Mouse (Mus musculus): ENCODE data around the gene Klhl24.
"Not testable (repeated sequence)": the region's sequence is repeated elsewhere in the genome, so short reads cannot be mapped to it uniquely, and the experiment has no call there.

Klhl24 gene

DNA sequence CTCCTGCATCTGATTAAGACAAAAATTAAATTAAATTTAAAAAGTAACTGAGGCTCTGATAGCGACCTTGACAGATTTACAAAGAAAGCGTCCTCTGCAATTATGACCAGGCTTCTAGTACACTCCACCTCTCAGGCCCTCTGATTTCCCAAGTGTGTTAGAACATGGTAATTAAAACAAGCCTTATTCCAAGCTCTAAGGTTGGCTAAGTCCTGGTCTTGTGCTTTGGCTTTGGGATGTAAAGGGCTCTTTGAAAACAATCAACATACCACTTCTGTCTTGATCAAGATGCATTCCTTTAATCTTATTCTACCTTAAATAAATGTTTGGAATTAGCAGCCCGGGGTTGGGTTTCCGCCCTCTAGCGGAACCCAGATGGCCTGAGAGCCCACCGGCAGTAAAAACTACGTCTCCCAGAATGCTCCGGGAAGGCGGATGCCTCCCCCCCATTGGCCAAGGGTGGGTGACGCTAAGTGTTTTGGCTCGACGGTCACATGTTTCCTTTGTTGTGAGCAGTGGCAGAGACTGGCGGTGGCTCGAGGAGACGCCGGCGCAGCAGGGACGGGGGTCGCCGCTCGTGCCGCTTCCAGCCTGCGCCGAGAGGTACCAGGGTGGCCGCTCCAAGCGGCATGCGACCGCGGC is at the start of gene Klhl24:
Gene Klhl24 (plus strand): TSS at position 474 of the 642 bp plus-strand sequence.
- in situ Hi-C loops (cut with MboI, MseI) = no loop called here

DNA sequence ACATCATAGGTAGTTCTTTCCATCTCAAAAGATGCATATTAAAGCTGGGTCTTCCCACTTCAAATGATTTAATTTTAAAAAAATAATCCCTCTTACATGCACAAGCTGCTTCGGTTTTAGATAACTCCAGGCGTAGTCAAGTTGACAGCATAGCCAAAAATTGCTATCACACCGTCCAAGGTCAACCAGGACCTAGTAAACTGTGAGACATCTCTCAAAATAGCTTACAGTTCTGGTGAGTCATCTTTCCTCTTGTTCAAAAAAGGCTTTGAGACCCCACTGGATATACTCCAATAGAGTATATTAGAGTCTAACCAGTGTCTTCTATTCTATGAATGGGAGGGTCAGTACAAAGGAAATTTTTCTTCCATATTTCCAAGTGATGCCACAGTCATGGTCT is 44.7 kb upstream of the Klhl24 start:
- in situ Hi-C loops (cut with MboI, MseI) = no loop called here

DNA sequence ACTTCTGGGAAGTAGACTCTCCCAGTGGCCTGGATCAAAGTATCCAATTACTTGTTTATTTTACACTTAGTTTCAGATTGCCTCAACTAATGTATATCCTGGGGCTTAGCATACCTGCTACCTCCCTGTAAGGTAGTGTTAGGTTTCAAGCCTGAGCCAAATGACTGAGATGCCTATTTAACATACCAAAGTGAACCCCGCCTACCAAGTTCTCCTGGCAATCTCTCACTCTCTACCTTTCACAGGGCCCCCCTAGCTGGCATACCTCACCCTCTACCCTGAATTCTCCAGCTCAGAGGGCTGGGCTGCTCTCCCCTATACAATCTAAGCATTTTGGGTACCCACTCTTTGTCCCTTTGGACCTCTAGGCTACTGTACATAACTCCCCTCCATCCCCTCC is 24.6 kb upstream of the Klhl24 start:
- in situ Hi-C loops (cut with MboI, MseI) = no loop called here

DNA sequence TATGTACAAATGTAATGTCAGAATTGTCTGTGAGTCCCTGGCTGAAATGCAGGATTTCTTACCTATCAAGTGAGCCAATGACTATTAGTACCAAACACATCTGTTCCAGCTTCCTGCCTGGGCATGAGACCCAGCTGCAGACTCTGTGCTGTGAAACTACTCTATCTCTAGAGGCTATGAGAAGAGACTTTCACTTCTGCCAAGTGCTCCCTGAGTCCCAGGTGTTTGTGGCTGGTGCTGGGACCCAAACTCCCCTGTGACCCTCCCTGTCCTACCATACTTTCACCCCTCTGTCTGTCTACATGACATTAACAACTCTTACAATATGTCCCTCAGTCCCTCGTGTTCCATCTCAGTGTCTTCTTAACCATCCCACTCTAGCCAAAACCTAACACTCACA is 20.7 kb upstream of the Klhl24 start:
- in situ Hi-C loops (cut with MboI, MseI) = no loop called here

DNA sequence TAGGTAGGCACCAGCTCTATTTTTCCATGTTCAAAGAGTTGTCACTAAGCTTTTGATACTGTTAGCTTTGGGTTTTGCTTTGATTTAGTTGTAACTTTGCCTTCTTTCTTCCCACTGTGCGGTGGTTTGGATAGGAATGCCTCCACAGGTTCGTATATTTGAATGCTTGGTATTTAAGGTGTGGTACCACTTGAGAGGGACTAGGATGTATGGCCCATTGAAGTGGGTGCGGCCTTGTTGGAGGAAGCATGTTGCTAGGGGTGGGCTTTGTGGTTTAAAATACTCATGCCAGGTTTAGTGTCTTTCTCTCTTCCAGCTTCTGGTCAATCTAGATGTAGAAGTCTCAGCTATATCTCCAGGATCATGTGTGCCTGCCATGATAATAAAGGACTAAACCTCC is 17.1 kb upstream of the Klhl24 start:
- in situ Hi-C loops (cut with MboI, MseI) = no loop called here

DNA sequence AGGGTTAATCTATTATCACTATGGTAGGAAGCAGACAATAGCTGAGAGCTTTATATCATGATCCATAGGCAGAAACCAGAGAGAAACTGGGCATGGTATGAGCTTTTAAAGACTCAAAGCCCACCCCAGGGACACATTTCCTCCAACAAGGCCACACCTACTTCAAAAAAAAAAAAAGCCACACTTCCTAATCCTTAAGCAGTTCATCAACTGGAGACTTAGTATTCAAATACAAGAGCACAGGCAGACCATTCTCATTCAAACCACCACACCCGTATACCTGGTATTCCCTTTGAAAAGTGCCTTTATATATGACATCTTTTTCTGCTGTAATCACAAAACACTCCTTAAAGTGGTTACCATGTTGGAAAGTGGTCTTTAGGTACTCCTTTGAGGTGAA is 12.7 kb upstream of the Klhl24 start:
- in situ Hi-C loops (cut with MboI, MseI) = no loop called here

DNA sequence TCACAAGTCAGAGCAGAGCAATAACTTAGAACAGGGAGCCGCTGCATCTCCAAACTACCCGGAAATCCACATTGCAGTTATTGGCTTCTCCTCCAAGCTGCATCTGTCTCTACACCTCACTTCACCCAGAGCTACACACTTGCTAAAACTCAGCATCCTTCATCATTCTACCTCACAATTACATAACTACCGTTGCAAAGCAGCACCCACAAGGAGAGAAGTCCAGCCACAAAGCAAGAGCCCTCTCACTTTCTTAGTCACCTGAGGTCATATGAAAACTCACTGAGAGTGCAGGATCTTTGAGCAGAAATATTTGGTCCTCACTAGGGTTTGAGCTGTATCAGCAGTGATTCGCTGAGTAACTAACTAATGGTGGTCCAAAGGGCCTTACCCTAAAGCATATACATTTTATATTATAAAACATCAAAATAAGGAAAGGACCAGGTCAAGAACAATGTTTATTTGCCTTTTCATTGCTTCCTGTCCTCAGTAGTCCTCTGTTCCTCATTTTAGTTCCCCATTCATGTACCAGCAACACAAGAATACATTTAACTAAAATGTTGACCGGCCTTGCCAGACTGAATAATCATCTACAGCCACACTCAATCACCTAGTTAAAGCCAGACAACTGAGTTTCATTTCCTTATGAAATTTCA is 12.0 kb upstream of the Klhl24 start:
- in situ Hi-C loops (cut with MboI, MseI) = no loop called here

DNA sequence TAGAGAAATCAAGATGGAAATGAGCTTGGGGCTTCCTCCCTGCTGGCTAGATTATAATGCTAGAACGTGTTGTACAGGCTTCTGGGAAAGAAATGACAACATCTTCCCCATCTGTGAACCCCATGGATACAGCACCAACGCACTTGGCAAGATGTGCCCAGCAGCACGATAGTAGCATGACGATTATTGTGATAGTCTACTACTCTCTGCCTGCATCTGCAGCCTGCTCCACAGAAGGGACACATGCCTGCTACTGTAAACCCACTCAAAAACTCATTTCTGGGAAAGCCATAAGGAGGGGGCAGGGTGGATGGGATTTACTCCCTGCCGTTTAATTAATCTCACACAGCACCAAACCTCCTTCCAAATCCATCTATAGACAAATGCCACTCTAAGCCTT is 10.4 kb upstream of the Klhl24 start:
- in situ Hi-C loops (cut with MboI, MseI) = no loop called here

DNA sequence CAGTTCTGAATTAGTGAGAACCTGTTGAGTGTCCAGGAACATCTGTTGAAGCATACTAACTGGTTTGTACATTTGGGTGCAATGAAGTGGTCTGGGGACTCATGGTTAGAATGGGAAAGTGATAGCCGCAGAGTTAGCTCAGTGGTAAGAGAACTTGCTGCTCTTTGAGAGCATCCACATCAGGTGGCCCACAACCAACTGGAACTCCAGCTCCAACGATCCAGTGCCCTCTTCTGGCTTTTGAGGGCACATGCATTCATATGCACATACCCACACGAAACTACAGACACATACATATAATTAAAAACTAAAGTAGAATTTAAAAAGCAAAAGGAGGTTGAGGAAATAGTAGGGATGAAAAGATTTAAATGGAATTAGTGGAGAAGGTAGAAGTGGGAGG is 7.7 kb upstream of the Klhl24 start:
- in situ Hi-C loops (cut with MboI, MseI) = loop anchor here (5.0 kb wide), 3 partner anchors 92 to 132 kb away; no protein-coding TSS in a partner anchor

DNA sequence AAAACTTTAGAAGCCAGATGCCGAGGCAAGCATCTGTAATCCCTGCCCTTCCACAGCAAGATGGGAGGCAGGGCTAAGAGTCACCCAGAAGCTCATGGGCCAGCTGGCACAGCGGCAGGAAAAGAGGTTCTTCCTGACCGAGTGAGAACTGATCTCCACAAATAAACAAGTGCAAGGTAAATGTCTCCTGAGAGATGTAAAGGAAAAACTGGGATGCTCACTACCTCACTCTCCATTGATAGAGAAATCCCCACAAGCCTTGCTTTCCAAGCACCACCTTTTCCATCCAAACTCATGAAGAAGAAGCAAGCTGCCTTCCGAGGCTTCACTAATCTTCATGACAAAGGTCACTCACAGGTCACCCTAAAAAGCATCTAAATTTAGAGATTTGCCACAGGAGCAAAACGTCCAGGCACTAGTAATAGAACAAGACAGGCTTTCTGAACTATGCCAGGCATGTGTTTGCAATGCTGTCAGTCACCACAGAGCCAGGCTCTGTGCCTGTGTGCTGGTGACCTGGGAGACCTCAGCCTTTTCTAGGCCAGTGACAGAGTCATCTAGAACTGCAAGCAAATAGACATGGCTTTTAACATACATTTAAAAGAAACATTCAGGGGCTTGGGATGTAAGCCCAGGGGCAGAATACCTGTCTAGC is 6.3 kb upstream of the Klhl24 start:
- in situ Hi-C loops (cut with MboI, MseI) = loop anchor here (5.0 kb wide), 3 partner anchors 94 to 134 kb away; no protein-coding TSS in a partner anchor

DNA sequence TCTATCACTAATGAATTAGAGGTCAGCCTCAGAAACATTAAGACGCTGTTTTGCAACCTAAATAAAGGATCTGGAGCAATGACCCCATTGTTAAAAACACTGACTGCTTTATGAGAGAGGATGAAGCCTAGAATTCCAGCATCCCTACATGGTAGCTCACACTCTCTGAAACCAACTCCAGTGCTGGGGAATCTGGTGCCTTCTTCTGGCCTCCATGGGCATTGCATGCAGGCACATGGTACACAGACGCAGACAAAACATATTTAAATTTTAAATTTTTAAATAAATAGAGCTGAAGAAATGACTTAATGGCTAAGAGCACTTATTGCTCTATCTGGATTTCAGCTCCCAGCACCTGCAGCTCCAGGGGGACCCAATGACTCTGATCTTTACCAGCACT is 1.4 kb upstream of the Klhl24 start:
- in situ Hi-C loops (cut with MboI, MseI) = no loop called here

DNA sequence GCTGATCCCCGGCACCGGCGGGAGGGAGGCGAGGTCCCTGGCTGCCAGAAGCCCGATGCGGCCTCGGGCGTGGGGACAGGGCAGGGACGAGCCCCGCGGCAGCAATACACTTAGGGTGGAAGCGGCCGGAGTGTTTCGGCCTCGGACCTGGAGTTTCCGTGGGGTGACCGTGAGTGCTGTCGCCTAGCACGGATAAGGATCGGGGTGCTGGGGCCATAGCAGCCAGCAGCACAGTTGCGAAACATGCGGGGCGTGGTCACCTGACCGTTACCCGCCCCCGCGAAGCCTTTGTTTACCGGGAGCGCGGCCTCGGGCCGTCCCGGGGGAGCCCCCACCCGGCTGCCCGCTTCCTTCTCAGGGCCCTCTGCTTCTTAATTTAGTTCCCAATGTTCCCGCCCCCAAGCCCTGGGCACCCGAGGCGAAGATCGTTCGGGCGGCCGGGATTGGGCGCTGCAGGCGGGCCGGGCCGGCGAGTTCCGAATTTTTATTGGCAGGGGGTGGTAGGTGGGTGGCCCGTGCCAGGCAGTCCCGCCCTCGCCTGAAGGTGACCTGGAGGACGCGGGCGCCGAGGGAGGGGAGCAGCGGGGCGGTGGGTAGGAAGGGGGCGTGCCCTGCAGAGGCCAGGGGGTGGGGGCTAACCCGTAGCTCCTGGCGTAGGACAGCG is 501 bp downstream of the Klhl24 start:
- in situ Hi-C loops (cut with MboI, MseI) = no loop called here

DNA sequence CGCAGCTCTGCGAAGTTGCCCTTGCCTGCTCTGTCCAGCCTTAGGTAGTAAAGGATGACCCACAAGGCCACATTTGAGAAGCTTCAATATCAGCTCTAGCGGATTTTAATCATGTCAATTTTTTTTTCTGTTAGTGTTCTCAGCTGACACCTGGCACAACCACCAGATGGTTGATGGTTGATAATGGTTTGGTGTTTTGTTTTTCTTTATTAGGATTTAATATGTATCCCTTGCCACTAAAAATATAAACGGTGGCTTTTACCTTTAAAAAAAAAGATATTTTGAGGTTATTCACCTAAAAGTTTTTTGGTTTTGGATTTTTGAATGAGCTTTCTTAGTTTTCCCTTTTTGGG is 1.0 kb downstream of the Klhl24 start:
- in situ Hi-C loops (cut with MboI, MseI) = no loop called here

DNA sequence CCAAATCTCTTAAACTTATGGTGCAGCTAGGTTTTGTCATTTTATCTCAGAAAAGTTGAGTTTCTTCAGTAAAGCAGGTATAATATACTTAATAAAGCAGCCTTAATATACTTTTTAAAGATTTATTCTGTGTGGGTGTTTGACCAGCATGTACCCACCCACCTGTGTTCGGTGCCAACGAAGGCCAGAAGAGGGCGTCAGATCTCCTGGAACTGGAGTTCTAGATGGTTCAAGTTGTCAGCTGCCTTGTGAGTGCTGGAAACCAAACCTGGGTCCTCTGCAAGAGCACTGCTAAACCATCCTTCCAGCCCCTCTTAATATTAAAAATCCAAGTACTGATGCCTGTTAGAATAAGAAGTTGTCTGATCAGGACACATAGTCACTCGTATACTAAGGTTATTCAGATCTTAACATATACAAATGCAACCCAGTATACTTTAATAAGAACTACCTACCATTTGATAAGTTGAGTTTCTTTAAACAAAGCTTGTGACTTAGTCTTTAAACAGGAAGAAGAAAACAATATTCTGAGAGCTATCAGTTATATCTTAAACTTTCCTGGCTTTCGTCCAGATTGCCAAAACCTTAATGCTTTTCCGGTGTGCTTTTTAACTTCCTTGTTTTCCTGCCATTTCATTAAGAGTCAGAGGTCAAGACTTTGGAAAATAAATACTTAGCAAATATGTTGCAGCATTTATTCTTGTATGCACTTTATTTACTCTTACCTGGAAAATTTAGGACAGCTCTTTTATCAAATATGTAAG is 1.7 kb downstream of the Klhl24 start:
- in situ Hi-C loops (cut with MboI, MseI) = no loop called here

DNA sequence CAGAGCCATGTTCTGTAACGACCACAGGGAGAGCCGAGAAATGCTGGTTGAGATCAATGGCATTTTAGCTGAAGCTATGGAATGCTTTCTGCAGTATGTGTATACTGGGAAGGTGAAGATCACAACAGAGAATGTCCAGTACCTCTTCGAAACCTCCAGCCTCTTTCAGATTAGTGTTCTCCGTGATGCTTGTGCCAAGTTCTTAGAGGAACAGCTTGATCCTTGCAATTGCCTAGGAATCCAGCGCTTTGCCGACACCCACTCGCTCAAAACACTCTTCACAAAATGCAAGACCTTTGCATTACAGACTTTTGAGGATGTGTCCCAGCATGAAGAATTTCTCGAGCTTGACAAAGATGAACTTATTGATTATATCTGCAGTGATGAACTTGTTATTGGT is 9.7 kb downstream of the Klhl24 start:
- in situ Hi-C loops (cut with MboI, MseI) = loop anchor here in 1 of 2 experiments (5.0 kb wide), 1 partner anchor 75 kb away; no protein-coding TSS in a partner anchor

DNA sequence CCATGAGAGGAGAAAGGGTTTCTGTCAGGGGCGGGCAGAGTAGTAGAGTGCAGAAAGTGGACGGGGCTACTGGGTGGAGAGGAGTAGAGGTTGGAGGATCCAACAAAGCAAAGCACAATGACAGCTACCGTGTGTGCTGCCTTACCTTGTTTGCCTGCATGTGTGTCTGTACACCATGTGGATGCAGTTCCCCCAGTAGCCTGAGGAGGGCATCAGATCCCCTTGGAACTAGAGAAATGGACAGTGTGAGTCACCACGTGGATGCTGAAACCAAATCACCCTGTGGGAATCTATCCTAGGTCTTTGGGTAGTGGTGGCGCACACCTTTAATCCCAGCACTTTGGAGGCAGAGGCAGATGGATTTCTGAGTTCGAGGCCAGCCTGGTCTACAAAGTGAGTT is 11.6 kb downstream of the Klhl24 start:
- in situ Hi-C loops (cut with MboI, MseI) = loop anchor here in 1 of 2 experiments (5.0 kb wide), 1 partner anchor 77 kb away; no protein-coding TSS in a partner anchor

DNA sequence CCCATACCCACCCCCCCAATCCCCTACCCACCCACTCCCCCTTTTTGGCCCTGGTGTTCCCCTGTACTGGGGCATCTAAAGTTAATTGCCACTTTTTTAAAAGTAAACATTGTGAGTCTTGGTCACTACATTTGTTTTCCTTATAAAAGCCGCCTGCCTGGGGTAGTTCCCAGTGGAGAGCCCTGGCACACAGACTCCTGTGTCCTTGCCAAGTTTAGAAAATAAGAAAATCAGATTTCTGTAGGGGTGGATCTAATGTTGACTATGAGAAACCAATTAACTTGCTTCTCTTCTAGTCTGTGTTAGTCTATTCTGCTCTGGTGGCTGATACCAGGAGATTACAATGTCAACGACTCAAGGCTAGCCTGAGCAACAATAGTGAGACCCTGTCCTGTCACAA is 15.3 kb downstream of the Klhl24 start:
- in situ Hi-C loops (cut with MboI, MseI) = no loop called here

DNA sequence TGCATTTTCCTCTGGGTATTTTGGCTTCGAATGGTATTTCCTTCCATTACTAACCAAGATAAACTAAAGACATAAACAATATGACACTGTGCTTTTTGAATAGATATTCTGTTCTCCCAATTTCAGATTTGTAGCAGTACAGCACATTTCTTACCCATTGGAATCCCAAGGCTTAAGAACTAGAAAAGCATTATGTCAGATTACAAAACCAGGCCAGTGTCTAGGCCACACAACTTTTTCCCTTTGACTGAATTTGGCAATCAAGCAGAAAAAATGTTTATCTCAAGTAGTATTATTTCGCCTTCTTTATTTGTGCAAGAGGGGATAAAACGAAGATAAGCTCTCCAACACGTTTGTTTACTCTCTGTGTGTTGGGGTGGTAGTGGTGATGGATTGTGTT is 18.7 kb downstream of the Klhl24 start:
- in situ Hi-C loops (cut with MboI, MseI) = no loop called here

DNA sequence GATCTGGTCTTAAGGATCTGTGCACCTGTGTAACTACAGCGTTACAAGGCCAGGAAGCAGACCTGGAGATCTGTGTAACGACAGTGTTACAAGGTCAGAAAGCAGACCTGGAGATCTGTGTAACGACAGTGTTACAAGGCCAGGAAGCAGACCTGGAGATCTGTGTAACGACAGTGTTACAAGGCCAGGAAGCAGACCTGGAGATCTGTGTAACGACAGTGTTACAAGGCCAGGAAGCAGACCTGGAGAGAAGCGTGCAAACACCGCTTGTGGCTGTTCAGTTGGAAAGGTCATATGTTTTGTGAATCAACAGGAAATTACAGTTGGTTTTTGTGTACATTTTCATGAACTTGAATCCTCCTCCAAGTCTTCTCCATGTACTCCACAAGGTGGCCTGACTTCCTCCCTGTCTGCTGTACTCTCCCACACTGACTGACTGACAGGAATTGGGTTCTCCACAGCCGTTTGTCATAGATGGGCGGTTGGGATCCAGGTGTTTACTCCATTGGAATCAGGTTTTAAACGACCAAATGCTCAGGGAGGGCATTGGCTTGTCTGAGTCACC is 29.1 kb downstream of the Klhl24 start:
- in situ Hi-C loops (cut with MboI, MseI) = not testable (repeated sequence)

DNA sequence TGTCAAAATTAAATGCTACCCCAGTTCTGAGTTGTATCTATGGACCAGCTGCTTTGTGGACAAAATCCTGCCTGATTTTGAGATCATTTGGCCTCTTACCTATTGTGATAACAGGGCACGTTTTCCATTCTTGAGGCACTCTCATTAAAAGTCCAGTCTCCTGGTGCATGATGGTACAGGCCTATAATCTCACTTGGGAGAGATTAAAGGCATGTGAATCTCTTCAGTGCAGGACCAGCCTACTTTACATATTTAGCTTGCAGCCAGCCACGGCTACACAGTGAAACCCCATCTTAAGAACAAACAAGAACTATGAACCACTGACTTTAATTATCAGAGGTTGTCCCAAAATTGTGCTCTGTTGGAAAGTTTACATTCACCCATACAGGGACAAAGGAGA is 33.1 kb downstream of the Klhl24 start:
- in situ Hi-C loops (cut with MboI, MseI) = no loop called here

Data from T-helper 17 cell (primary cell).